Mouse (Mus musculus) G1E (cell line): ENCODE measurements at regions not wholly inside any gene's neighbourhood (a gene's known extent, or its start where the extent isn't known, plus 50 kb on each side); places are given as distances from the start of the nearest gene placed in this dataset.

Experiments
- CTCF ChIP-seq: IDR thresholded peaks from 2 replicates; pipeline ENCODE4 v1.5.1; 2012; ENCODE audit warnings: low read depth, low read length, inconsistent platforms, mixed read lengths
- POLR2AphosphoS5 ChIP-seq: IDR thresholded peaks from 2 replicates; pipeline ENCODE4 v1.6.1; 2012; ENCODE audit warnings: low read depth, low read length, inconsistent platforms; ENCODE audit not compliant: insufficient replicate concordance
- TAL1 ChIP-seq: conservative IDR thresholded peaks from 2 replicates; pipeline ENCODE4 v1.6.1; 2012; ENCODE audit warnings: low read depth, low read length, inconsistent platforms, mixed read lengths

DNA sequence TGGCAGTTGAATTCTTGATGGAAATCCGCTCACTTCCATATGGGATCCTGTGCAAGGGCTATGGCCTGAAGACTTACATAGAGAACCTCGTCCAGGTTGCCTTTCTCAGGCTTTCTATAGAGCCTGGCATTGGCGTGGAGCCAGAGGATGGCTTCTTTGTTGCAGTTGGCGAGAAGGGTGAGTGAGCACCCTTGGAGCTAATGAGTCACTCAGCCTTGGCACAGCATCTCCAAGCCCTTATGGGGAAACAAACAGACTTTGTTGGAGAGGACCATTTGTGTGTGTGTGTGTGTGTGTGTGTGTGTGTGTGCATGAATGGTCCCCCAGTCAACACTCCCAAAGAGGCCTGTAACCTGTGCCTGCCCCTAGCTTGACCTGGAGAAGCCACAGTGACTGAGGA is 57.0 kb upstream of the Maf start:
- TF ChIP-seq CTCF (no peak), POLR2AphosphoS5 (no peak), TAL1 (no peak)
